Mouse (Mus musculus) kidney, adult 10 weeks (tissue): ENCODE measurements around the gene Ms4a7. TPM values are rescaled to one million over a fixed set of nuclear protein-coding genes. Genes with fewer than 3 reads are reported as not detected.

Experiments
- polyA plus RNA-seq: library from polyadenylated mRNA; stranded (reverse); fragments of 350-450 nt; fragmentation: Illumina TruSeq; extraction: RNeasy Lipid Tissue Mini Kit (QIAGEN cat#74804); gene quantifications from one replicate; pipeline ENCODE4 v1.2.3, GENCODE M21; 2014; ENCODE audit warnings: low read depth, low replicate concordance

The Ms4a7 gene
- 3.0 TPM for polyA plus RNA-seq

GRCm38 (mm10) chr19:11335932-11336331 lies at the start of gene Ms4a7:
Ms4a7 (minus strand) TSS chr19:11336146.

GRCm38 (mm10) chr19:11375273-11375672 lies 39.3 kb upstream of the Ms4a7 start, which contains the start of gene Ms4a4a:
Ms4a4a (plus strand) TSS chr19:11375523.

GRCm38 (mm10) chr19:11314354-11314753 lies 21.6 kb downstream of the Ms4a7 start, which contains the start of gene Ms4a14:
Ms4a14 (minus strand) TSS chr19:11314454.

GRCm38 (mm10) chr19:11283773-11284172 lies 52.2 kb downstream of the Ms4a7 start, which contains the start of gene Ms4a5:
Ms4a5 (minus strand) TSS chr19:11283873.

Other genes with a start within 250 kb of the Ms4a7 start
- not detected for gene 1700017D01Rik, start 205.3 kb downstream of the Ms4a7 start, polyA plus RNA-seq
- gene 1700025F22Rik, start 170.8 kb downstream of the Ms4a7 start, polyA plus RNA-seq, result not detected
- gene Ms4a13, start 139.4 kb downstream of the Ms4a7 start, polyA plus RNA-seq, result not detected
- gene Ms4a12, start 103.7 kb downstream of the Ms4a7 start, polyA plus RNA-seq, result not detected
- 0.53 TPM for gene Ms4a1, start 69.9 kb downstream of the Ms4a7 start, polyA plus RNA-seq
- gene Ms4a5, start 52.3 kb downstream of the Ms4a7 start, polyA plus RNA-seq, result not detected
- gene Ms4a14, start 21.7 kb downstream of the Ms4a7 start, polyA plus RNA-seq, result 0.53 TPM
- 0.61 TPM for gene Ms4a4a, start 39.4 kb upstream of the Ms4a7 start, polyA plus RNA-seq
- 1.3 TPM for gene Ms4a4c, start 68.6 kb upstream of the Ms4a7 start, polyA plus RNA-seq
- gene Ms4a4b, start 107.4 kb upstream of the Ms4a7 start, polyA plus RNA-seq, result 1.1 TPM
- 4.2 TPM for gene Ms4a6c, start 133.2 kb upstream of the Ms4a7 start, polyA plus RNA-seq
- gene Gm8369, start 149.8 kb upstream of the Ms4a7 start, polyA plus RNA-seq, result not detected
- gene Ms4a6b, start 180.4 kb upstream of the Ms4a7 start, polyA plus RNA-seq, result 2.7 TPM
- gene Ms4a4d, start 200.7 kb upstream of the Ms4a7 start, polyA plus RNA-seq, result 2.9 TPM